Mouse (Mus musculus): ENCODE results near the gene Mtus2.

DNA sequence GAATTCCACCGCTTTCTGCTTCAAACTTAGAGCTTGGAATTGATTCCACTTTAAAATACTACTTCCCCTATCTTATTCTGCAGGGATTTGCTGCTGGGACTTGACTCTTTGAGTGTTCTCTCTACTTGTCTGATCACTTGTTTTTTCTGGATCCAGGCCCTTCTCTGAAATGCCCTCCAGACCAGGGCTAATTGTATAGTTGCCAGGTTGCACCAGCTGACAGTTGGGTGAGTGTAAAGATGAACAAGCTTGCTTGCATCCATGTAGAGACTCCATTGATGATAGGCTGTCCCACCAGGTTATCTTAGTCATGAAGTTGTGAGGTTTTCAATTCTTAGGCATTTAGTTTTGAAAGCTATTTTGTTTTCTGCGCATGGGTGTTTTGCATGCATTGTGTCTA lies 92.2 kb downstream of the Mtus2 start:
- TF ChIP-seq CTCF (IDR thresholded peaks at IDR 0.05; ENCODE audit: borderline replicate concordance, insufficient read depth, low read depth, low read length), result no peak
- no peak for TF ChIP-seq POLR2A (IDR thresholded peaks at IDR 0.05; ENCODE audit: borderline replicate concordance, insufficient read depth, low read length)
